ENCODE assay signal across 10 mouse cellular contexts in genomic region chr2:166097443-166098291, GRCm38 (mm10). TPM values are rescaled to one million over a fixed set of nuclear protein-coding genes. Genes with fewer than 3 reads are reported as not detected.
DNase-seq lines count a peak whose midpoint lies in the region; ATAC-seq and TF ChIP-seq lines count a peak whose summit lies in the region.
"Had no signal": no experiment of that assay in that cellular context is flagged by ENCODE, and none has a peak within 500 bp of the region (broad histone marks: within the 10 kb centered on the region; RNA-seq: fewer than 3 reads in every experiment).

No protein-coding gene starts in this region.

- peaks cover 4% of the 10 kb centered on the region; the same call in 1 of the 2 replicates for H3K4me1 ChIP-seq in forebrain, embryonic 14.5 days (ENCODE audit: control insufficient read depth, insufficient read depth, low read length)
- H3K4me1 ChIP-seq in forebrain, embryonic 12.5 days, result peaks cover 5% of the 10 kb centered on the region; the same call in 1 of the 2 replicates
- peaks cover 47% of the 10 kb centered on the region for H3K4me1 ChIP-seq in hindbrain, embryonic 13.5 days (replicated peaks)
- H3K4me1 ChIP-seq: stomach, embryonic 15.5 days had no signal

- no peaks in the 10 kb centered on the region for H3K9me3 ChIP-seq in forebrain, embryonic 14.5 days (replicated peaks; ENCODE audit: control insufficient read depth, low read length)
- no peaks in the 10 kb centered on the region; the same call in 1 of the 2 replicates for H3K9me3 ChIP-seq in forebrain, embryonic 12.5 days
- H3K9me3 ChIP-seq in hindbrain, embryonic 13.5 days, result no peaks in the 10 kb centered on the region
- H3K9me3 ChIP-seq: liver, embryonic 13.5 days; stomach, embryonic 15.5 days had no signal

- DNase-seq in forebrain, embryonic 14.5 days (ENCODE audit: low spot score), result peak; percentile 68
- peak; percentile 66 for DNase-seq in A20 (ENCODE audit: low read depth, low spot score)
- peak; percentile 75 for DNase-seq in brain, embryonic 14.5 days (ENCODE audit: low read depth)
- DNase-seq in right cerebral cortex, postnatal 4 days, result no peak
- DNase-seq in cerebellum, adult 11-12 months, result no peak
- DNase-seq: liver, embryonic 13.5 days had no signal

- peak; percentile 49; the same call in 1 of the 2 replicates for TF ChIP-seq CTCF in brain, embryonic 14.5 days (IDR thresholded peaks at IDR 0.05; ENCODE audit: borderline replicate concordance, extremely low read depth, insufficient read depth, insufficient read length)

- H3K4me2 ChIP-seq in forebrain, embryonic 14.5 days (ENCODE audit: low read length), result no peak overlapping the region
- no peak overlapping the region for H3K4me2 ChIP-seq in forebrain, embryonic 12.5 days
- H3K4me2 ChIP-seq in hindbrain, embryonic 13.5 days, result no peak overlapping the region
- H3K4me2 ChIP-seq: liver, embryonic 13.5 days; stomach, embryonic 15.5 days had no signal

- ATAC-seq in forebrain, embryonic 14.5 days, result no peak
- no peak for ATAC-seq in forebrain, embryonic 12.5 days (ENCODE audit: low FRiP score)
- ATAC-seq in hindbrain, embryonic 13.5 days (ENCODE audit: low FRiP score), result no peak; the same call in 1 of the 2 replicates
- peak; percentile 30; the same call in 1 of the 2 replicates for ATAC-seq in megakaryocyte-erythroid progenitor cell, adult 5-6 weeks (replicated peaks; ENCODE audit: low FRiP score, low TSS enrichment, poor library complexity, severe bottlenecking)

- TF ChIP-seq POLR2A in brain, embryonic 14.5 days (IDR thresholded peaks at IDR 0.05; ENCODE audit: borderline replicate concordance, extremely low read depth, insufficient read depth, insufficient read length, poor library complexity, severe bottlenecking), result no peak

- no peaks in the 10 kb centered on the region for H3K36me3 ChIP-seq in forebrain, embryonic 14.5 days (ENCODE audit: control insufficient read depth, insufficient read depth, low read length)
- H3K36me3 ChIP-seq in forebrain, embryonic 12.5 days (replicated peaks), result peaks cover 13% of the 10 kb centered on the region
- peaks cover 28% of the 10 kb centered on the region for H3K36me3 ChIP-seq in hindbrain, embryonic 13.5 days
- H3K36me3 ChIP-seq: liver, embryonic 13.5 days had no signal

- H3K4me3 ChIP-seq in forebrain, embryonic 14.5 days (ENCODE audit: low read depth, low read length), result no peak overlapping the region
- no peak overlapping the region for H3K4me3 ChIP-seq in forebrain, embryonic 12.5 days (replicated peaks)
- H3K4me3 ChIP-seq in hindbrain, embryonic 13.5 days, result no peak overlapping the region
- H3K4me3 ChIP-seq: liver, embryonic 13.5 days; stomach, embryonic 15.5 days had no signal

- WGBS in forebrain, embryonic 14.5 days, result 83% methylated on average over 18 of the region's 18 CpGs
- WGBS in forebrain, embryonic 12.5 days, result 85% methylated on average over 18 of the region's 18 CpGs
- WGBS in hindbrain, embryonic 13.5 days, result 70% methylated on average over 18 of the region's 18 CpGs

- H3K27ac ChIP-seq in forebrain, embryonic 14.5 days (ENCODE audit: low read depth, low read length), result no peak overlapping the region
- no peak overlapping the region for H3K27ac ChIP-seq in forebrain, embryonic 12.5 days
- H3K27ac ChIP-seq in hindbrain, embryonic 13.5 days, result peak overlapping the region; percentile 75
- H3K27ac ChIP-seq: liver, embryonic 13.5 days; stomach, embryonic 15.5 days had no signal

- no peaks in the 10 kb centered on the region for H3K27me3 ChIP-seq in forebrain, embryonic 14.5 days (replicated peaks; ENCODE audit: control insufficient read depth, insufficient read depth, low read length)
- no peaks in the 10 kb centered on the region for H3K27me3 ChIP-seq in forebrain, embryonic 12.5 days
- H3K27me3 ChIP-seq in hindbrain, embryonic 13.5 days, result peaks cover 7% of the 10 kb centered on the region; the same call in 1 of the 2 replicates
- H3K27me3 ChIP-seq: liver, embryonic 13.5 days; stomach, embryonic 15.5 days had no signal

- no peak overlapping the region for H3K9ac ChIP-seq in forebrain, embryonic 14.5 days (ENCODE audit: low read length)
- H3K9ac ChIP-seq in forebrain, embryonic 12.5 days, result no peak overlapping the region
- H3K9ac ChIP-seq in hindbrain, embryonic 13.5 days, result peak overlapping the region; percentile 49; the same call in 1 of the 2 replicates
- H3K9ac ChIP-seq: liver, embryonic 13.5 days; stomach, embryonic 15.5 days had no signal

RNA-seq across cellular contexts. Expression of gene Sulf2, which starts 57.8 kb away (rescaled TPM):
- 33.2 and 40.1 TPM in 2 replicates for polyA plus RNA-seq in forebrain, embryonic 14.5 days (2014; fragmentation: Nextera tagmentation; extraction: Ambion mirVana)
- polyA plus RNA-seq in forebrain, embryonic 12.5 days (2016; fragmentation: Nextera tagmentation; extraction: Ambion mirVana), result 67.1 and 77.9 TPM in 2 replicates
- 99.2 and 170 TPM in 2 replicates for polyA plus RNA-seq in brain, embryonic 14.5 days (2012; rRNA removed)
- 88.6 and 113 TPM in 2 replicates for polyA plus RNA-seq in hindbrain, embryonic 13.5 days (2015; fragmentation: Nextera tagmentation; extraction: Ambion mirVana)
- total RNA-seq in megakaryocyte-erythroid progenitor cell, adult 5-6 weeks (2014; fragmentation: Nextera tagmentation), result 0.25 TPM in 1 of 2 replicates, not detected in the other
- 0.42 and 2.3 TPM in 2 replicates for total RNA-seq in megakaryocyte-erythroid progenitor cell, adult 5-6 weeks (2017)

Comparison
In these comparisons a context has a peak if more than half of its experiments do, and no peak if none do; other contexts are left out.
1. DNase-seq: peak in forebrain, embryonic 14.5 days (single experiment), A20 (single experiment) and brain, embryonic 14.5 days (single experiment); none in right cerebral cortex, postnatal 4 days (single experiment) and cerebellum, adult 11-12 months (single experiment).